Mouse (Mus musculus) megakaryocyte, embryonic 14.5 days (primary cell): ENCODE measurements around the gene Col18a1.

ENCODE experiments used
- FLI1 ChIP-seq: IDR thresholded peaks from 2 replicates; pipeline ENCODE4 v1.6.1; 2012; ENCODE audit warnings: low read length, inconsistent platforms, mixed read lengths
- GATA1 ChIP-seq: IDR thresholded peaks from 3 replicates; pipeline ENCODE4 v1.6.1; 2012; ENCODE audit warnings: mixed read lengths, low read length, inconsistent platforms, borderline replicate concordance

GRCm38 (mm10) chr10:77163392-77163977 lies 2.9 kb downstream of the Col18a1 start:
- TF ChIP-seq GATA1 (no peak), FLI1 (no peak)
